Mouse (Mus musculus) liver, adult 2 months (tissue): ENCODE results near the gene Tmem63c.

Experiments used
- CTCF ChIP-seq: fragments of 200-500 bp; IDR thresholded peaks from 2 replicates; pipeline ENCODE4 v1.5.1; 2011; ENCODE audit warnings: low read depth, low read length, control low read depth
- POLR2A ChIP-seq: fragments of 200-500 bp; IDR thresholded peaks from 2 replicates; pipeline ENCODE4 v1.6.1; 2011; ENCODE audit warnings: low read length, control low read depth; ENCODE audit not compliant: insufficient read depth; ENCODE audit errors: extremely low read depth

DNA sequence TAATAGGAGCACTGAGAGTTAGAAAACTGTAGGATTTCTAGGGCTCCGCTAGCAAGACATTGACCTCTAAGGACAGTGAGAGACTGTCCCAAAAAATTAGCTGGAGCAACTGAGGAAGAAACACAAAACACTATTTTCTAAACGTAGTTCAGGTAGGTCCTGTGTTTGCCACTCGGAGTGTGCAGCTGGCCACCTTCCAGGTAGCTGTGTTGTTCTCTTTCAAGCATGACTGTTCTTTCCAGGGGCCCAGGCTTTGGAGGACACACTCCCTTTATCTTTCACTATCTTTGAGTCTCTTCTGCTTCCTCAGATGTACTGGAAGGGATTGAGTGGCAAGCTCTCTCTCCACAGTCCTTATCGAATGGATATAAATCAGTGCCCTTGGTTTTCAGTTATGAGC lies 82.3 kb downstream of the Tmem63c start:
- TF ChIP-seq CTCF (no peak), POLR2A (no peak)
